Mouse (Mus musculus): ENCODE results near the gene Ifit2.
"Not testable (repeated sequence)": the region's sequence is repeated elsewhere in the genome, so short reads cannot be mapped to it uniquely, and the experiment has no call there.

Gene Ifit2

DNA sequence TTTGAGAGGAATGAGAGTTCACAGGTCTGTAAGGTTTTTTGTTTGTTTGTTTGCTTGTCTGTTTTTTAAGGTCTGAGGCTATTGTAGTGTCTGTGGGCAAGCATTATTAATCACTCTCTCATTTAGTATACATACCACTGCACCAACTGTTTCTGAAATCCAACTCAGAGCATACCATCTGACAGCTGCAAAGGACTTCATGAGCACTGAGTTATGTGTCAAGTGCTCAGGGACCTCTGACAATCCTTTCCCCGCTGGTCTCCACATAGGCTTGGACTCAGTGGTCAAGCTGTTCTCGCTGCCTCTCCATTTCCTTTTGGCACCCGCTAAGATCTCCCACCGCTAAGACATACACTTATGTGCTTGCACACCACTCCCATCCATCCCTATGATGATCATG, 4.3 kb upstream of the Ifit2 start:
- DNase-seq (ENCODE audit: low read depth in 1 of 2, low spot score in 2 of 2): no peak

DNA sequence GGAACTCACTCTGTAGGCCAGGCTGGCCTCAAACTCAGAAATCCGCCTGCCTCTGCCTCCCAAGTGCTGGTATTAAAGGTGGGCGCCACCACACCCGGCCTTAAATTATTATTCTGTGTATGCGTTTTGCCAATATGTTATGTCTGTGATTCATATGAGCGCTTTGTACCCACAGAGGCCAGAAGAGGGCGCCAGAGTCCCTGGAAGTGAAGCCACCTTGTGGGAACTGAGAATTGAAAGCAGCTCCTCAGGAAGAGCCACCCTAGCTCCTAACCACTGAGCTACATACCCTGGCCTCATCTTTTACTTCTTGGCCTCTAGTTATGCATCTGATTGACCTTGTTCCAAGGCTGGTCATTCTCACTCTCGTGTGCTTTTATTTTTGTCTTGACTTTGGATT, 2.5 kb upstream of the Ifit2 start:
- DNase-seq (ENCODE audit: low read depth in 1 of 2, low spot score in 2 of 2): peak; percentile 45 to 79

DNA sequence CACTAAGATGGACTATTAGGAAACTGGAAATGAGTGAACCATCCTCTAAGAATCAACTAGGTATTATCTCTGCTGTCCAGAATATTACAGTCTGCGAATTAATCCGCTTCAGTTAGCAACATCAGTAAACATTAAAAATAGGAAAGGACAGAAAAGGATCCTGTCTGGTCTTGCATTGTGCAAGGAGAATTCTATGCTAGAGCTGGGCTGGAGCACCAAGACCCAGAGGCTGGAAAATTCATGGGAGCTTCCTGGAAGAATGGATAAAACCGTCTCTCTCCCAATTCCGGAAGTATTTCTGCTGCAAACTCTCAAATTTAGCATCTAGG, 325 bp upstream of the Ifit2 start:
- no peak for DNase-seq (ENCODE audit: low read depth in 1 of 2, low spot score in 2 of 2)

DNA sequence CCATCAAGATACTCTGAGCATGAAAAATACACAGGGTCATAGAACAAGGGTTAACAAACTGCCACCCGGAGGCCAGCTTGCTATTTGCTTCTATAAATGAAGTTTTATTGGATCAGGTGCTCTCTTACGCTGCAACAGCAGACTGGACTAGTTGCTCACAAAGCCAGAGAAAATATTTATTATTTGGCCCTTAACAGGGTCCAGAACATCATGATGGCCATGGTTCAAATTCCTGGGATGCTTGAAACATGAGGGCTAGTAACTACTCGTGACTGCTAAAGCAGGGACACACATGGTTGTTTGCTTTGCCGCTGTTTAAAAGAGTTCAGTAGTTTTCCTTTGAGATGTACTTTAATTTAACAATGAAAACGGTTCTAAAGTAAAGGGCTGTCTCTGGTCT, 1.5 kb downstream of the Ifit2 start:
- no peak for DNase-seq (ENCODE audit: low read depth in 1 of 2, low spot score in 2 of 2)

DNA sequence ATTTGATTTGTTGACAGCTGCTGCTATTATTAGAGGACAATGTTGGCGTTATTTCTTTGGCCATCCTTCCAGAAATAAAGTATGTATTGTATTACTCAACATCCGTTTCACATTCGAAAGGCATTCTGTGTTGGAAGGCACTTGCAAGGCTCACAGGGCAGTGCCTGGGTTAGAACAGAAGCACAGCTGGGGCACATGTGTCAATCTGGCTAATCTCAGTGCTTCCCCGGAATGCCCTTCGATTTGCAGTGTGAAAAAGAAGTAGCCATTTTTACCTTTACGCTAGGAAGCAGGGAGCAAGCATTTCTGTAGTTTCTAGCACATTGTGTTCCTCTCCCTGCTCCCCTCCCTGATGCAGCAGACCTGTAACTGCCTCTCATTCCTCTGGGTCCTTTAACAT, 2.5 kb downstream of the Ifit2 start:
- DNase-seq (ENCODE audit: low read depth in 1 of 2, low spot score in 2 of 2): no peak

DNA sequence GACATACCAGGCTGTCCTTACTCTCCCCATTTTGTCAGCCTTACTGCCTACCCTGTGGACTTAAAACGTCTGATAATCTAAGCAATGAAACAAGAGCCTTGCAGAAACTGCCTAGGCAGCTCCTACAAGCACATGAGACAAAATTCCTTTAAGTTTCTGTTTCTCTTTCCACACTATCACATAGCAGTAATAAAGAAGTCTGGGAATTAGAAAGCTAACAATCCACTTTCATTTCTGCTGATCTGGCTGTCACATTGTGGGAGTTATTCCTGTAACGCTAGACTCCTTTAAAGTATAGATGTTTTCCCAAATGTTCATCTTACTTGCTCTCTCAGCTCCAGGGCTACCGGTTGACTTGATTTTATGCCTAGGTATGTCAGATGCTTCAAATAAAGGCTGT, 3.0 kb downstream of the Ifit2 start:
- DNase-seq (ENCODE audit: low read depth in 1 of 2, low spot score in 2 of 2): no peak

DNA sequence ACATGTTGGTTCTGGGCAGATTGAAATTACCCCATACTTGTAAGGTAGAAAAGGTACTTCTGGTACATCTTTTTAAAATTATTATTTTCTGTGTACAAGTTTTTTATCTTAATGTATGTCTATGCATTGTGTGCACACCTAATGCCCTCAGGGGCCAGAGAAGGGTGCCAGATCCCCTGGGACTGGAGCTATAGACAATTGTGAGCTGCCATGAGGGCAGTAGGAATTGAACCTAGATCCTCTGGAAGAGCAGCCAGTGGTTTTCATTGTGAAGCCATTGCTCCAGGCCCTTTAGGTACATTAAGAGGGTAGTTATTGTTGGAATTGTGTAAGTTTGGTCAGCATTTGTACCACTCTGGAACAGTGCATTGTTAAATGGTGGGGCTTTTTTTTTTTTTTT, 3.6 kb downstream of the Ifit2 start:
- no peak for DNase-seq (ENCODE audit: low read depth in 1 of 2, low spot score in 2 of 2)

DNA sequence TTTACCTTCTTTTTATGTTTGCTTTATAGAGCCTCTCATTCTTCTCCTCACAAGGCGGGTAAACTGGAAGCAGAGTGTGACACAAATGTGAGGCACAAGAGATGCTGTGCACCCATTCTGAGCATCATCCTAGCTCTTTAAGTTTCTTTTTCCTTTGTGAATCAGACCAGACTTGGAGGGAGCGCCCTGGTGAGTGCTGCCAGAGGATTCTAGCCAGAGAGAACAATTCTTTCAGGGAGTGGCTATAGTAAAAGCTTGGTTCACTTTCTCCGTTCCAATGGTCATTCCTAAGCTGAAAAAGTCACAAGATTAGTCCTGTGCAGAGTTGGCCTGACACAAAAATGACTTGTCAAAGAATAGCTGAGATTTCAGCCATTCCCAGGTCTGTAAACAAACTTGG, 6.1 kb downstream of the Ifit2 start:
- DNase-seq (ENCODE audit: low read depth in 1 of 2, low spot score in 2 of 2): no peak

DNA sequence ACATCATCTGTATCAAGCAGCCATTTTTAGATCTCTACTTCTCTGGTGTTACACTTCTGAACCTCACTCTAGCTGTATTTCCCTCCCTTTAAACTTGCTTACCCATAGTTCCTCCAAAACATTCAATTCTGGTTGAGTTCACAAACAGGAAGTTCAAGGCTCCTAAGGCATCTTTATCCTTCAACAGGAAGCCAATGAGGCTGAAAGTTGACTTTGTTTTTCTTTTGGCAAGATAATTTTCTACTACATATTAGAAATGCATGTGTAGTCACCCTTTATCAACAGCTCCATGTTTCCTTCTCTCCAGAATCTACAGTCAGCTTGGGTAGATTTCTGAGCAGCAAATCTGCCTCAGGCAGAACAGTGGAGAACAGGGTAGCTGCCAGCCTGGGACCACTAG, 12.1 kb downstream of the Ifit2 start:
- no peak for DNase-seq (ENCODE audit: low read depth in 1 of 2, low spot score in 2 of 2)

DNA sequence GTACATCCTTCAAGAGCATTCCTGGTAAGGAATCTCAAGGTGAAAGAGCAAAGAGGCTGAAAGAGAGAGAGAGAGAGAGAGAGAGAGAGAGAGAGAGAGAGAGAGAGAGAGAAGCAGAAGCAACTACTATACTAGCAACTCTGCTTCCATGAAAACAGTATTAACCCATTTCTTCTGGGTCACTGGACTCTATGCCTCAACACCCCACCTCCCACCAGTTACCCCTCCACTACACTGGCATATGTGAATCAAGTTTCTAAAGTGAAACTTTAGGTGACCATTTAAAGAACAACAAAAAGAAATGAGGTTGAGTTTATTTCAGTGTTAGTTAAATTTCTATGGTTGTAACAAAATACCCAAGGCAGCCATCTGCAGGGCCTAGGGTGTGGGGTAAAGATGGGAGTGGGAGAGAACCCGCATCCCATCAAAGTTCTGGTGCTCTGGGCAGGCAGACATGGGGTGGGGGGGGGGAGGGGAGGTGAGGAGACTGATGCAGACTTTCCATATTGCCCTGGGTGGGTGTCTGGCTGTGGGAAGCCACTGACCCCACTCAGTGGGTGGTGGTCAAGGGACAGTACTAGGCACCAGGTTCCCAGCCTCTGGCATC, 15.8 kb downstream of the Ifit2 start:
- no peak for DNase-seq (ENCODE audit: low read depth in 1 of 2, low spot score in 2 of 2)

DNA sequence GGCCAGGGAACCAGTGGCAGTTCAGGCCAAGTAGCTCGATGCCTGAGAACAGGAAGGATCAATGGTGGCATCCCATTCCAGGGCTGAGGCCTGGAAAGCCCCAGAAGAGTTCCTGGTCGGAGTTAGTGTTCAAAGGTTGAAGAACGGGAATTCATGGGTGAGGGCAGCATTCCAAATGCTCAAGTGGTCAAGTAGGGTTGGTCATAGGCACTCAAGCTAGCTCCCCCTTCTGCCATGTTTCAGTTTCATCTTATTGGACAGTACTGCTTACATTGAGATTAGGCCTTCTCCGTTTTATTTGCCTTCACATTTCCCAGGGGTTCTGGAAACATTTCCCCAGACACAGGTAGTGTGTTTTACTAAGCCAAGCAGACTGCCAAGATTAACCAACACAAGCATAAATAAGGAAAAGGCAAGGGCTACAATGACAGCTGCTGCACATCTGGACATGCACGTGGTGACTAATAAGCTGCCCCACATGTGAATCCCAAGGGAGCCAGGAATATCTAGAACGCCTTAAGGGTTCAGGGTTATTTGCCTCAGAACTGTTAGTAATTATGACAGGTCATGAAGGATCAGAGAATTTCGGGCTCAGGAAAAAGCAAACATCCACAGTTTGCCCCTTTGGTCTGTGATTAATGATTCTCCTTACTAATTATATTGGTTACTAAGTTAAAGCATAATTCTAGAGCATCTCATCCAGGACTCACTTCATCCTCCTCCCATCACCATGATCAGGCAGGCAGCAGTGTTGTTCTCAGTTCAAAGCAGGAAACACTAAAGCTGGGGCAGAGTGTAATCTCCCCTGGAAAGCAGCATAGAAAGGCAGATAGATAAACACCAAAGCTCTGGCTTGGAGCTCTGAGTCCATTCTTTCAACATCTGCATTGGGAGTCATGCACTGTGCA, 18.7 kb downstream of the Ifit2 start:
- DNase-seq (ENCODE audit: low read depth in 1 of 2, low spot score in 2 of 2): no peak

DNA sequence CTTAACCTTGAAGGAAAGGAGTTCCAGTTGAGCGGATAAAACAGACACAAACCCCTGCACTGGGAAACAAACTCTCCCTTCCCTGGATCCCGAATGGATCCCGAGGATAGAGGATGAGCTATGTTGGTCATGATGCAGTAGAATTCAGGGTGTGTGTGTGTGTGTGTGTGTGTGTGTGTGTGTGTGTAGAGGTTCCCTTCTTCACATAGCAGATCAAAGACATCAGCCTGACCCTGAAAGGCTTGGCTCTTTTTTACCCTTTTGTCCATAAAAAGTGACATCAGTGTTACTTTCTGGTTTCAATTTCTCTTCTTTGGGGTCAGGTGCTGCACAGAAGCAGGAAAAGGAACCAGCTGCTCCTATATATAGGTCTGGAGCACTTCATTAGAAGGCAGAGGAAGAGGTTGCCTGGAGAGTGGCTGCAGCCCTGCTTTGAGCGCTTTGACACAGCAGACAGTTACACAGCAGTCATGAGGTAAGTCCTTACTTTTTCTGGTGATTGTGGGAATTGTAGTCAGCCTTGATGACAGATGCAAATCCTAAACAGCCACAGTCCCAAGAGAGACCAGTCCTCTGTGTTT, 19.5 kb downstream of the Ifit2 start:
- DNase-seq (ENCODE audit: low read depth in 1 of 2, low spot score in 2 of 2): no peak

DNA sequence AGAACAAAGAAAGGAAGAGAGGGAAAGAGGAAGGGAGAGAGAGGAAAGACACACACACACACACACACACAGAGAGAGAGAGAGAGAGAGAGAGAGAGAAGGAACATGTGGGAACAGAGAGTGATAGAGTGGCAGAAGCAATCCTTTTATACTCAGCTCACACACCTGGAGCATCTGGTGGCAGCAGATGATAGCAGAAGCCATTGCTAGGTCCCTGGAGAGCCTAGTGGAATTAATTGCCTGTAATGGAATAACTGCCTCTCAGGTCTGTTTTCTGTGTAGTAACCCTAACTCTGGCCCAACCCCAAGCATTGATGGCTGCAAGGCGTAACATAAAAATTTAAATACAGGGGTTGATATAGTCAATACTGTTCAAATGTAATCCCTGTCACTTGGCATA, 20.6 kb downstream of the Ifit2 start:
- DNase-seq (ENCODE audit: low read depth in 1 of 2, low spot score in 2 of 2): no peak

DNA sequence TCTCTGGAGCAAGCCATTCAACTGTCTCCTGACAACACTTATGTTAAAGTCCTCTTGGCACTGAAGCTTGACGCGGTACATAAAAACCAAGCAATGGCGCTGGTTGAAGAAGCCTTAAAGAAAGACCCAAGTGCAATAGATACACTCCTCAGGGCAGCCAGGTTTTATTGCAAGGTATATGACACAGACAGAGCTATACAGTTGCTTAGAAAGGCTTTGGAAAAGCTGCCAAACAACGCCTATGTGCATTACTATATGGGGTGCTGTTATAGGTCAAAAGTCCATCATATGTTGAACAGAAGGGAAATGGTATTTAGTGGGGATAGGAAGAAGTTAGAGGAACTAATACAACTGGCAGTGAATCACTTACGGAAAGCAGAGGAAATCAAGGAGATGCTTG, 23.2 kb downstream of the Ifit2 start:
- DNase-seq (ENCODE audit: low read depth in 1 of 2, low spot score in 2 of 2): no peak

DNA sequence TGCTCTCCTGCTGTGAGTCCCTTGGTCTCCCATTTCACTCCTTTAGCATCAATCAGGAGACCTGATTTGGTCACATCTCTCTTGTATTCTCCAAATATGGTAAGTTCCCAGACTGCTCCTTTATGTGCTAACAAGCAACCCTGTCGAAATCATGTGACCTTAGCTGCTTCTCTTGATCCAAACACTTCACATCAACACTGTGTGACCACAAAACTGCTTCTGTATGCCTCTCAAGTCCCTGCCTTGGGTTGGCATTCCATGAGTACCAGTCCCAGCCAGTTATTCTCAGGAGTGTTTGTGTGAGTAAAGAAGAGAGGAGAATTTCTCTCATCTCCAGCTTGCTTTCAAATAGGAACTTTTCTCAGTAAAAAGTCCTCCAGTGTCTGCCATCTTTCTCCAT, 26.6 kb downstream of the Ifit2 start:
- DNase-seq (ENCODE audit: low read depth in 1 of 2, low spot score in 2 of 2): no peak

DNA sequence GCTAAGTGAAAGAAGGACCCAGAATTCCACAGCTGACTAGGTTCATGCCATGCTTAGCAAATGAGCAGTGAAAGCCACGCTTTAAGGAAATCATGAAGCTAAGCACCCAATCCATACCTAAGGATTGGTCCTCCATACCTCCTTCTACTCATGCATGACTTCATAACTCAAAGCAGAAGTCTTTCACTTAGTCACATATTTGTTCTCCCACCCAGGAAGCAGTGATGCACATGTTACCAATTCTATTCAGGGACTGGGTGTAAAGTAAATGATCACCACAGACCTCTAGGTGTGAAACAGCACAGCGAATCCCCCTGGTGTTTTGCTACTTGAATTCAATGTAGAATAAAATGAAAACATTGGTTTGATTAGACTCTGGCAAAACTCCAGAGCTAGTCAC, 32.2 kb downstream of the Ifit2 start:
- not testable (repeated sequence) for DNase-seq (ENCODE audit: low read depth in 1 of 2, low spot score in 2 of 2)

DNA sequence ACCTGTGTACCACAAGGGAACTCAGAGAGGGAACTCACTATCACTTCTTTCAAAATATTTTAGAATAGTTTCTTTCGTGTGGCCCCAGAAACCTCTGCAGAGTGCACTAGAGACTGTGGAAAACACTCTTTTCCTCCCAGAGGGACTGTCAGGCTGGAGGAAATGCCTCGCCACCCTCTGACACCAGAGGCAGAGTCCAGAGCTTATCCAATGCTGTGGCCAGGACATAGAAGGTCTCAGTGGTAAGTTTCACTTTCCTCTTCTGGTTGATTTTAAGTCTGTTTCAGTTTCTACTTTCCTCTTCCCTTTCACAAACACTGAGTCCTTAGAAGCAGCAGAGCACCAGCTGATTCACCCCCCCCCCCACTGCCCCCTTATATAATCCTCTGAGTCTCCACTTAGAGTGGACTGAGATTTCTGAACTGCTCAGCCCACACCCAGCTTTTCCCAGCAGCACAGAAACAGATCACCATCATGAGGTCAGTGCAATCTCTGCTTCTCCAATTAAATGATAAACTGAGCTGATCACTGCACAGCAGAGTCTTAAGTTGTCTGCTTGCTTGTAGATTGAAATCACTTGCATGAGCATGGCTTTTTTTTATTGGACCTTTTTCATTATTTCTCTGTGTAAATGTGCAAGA, 32.8 kb downstream of the Ifit2 start, which contains the start of gene Ifit3:
Ifit3 (plus strand) TSS at position 406 of the 641 bp plus-strand sequence.
- DNase-seq (ENCODE audit: low read depth in 1 of 2, low spot score in 2 of 2): not testable (repeated sequence)

DNA sequence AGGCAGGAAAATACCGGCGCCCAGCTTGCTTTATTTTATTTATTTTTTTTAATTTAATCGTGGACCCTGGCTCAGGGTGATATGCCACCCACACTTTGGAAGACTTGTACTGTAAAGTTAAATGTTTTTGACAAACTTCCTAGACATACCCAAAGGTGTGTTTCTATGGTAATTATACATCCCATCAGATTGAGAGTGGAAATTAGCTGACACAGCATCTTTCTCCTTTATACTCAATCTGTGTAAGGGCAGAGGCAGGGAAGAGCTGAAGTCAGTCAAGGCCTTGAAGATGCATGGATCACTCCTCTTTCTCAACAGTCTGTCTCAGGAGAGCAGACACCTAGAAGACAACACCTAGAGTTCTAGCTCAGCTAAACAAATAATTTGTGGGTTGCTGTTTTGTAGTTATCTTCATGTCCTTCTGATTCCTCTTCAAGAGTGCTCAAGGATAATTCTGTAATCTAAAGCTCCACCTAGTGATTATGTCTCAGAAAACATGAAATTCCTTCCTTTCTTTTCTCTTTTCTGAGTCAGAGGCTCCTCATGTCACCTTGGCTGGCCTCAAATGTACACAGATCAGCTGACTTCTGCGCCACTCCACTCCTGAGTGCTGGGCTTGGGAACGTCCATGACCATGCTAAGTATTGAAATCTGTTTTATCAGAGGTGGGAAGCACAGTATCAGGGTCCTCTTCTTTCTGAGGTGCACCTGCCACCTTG, 35.4 kb downstream of the Ifit2 start:
- not testable (repeated sequence) for DNase-seq (ENCODE audit: low read depth in 1 of 2, low spot score in 2 of 2)

DNA sequence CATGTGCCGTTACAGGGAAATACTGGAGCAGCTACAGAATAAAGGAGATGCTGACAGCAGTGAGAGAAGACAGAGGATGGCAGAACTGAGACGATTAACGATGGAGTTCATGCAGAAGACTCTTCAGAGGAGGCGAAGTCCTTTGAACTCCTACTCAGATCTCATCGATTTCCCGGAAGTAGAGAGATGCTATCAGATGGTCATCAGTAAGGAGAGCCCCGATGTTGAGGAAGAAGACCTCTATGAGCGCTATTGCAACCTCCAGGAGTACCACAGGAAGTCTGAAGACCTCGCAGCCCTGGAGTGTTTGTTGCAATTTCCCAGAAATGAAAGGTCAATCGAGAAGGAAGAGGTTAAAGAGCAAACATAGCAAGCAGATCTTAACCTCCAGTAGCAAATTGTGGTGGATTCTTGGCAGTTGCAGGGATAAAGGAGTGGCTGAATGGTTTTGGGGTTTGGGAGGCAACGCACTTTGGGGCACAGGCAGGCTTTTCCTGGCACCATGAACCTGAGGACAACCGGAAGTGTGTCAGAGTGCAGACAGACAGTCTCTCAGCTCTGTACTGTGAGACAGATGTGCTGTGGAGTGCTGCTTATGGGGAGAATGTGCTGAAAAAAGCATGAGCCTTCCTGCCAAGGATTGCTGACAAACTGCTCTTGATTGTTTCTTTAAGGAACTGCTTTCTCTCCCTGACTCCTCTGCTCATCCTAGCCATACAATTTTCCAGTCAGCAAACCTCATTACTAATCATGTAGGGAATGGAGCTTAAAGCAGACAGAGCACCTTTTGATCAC, 37.6 kb downstream of the Ifit2 start:
- DNase-seq (ENCODE audit: low read depth in 1 of 2, low spot score in 2 of 2): not testable (repeated sequence)

DNA sequence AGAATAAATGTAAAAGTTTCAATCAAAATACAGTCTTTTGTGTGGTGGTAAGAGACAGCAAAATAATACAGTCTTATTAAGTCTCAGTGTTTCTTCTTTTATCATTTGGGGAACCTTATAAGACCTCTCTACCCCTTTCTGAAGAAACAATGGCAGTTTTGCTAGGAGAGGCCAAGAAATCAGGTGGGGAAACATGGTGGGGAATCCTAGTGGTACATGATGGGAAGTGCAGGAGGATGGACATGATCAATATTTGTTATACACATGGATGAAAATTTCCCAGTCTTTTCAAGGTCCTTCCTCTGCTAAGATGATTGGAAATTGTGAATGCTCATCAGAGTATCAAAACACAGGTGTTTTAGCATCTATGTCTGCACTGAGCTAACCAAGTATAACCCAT, 38.5 kb downstream of the Ifit2 start:
- no peak for DNase-seq (ENCODE audit: low read depth in 1 of 2, low spot score in 2 of 2)

DNA sequence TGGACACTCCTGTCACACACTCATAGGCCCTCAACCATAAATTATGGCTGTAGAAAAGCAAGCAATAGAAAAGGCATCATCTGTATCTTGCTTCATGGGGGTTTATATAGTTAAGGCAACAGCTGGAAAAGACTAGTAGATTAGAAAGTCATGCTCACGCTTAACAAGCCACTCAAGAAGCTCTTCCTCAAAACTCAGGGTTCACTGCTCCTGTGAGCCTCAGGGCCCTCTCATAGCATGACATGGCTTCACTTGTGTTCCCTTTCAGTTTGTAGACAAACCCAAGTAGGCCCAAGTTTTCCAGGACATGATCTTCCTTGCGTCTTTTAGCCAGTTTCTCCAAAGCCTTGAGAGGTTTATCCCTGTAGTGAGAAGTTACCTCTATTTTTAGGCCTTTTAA, 43.0 kb downstream of the Ifit2 start:
- DNase-seq (ENCODE audit: low read depth in 1 of 2, low spot score in 2 of 2): no peak

Measured in monocyte, adult 2 months (primary cell).